Mouse (Mus musculus): Measurements from ENCODE around the gene Lcat.

Gene Lcat

GRCm38 (mm10) chr8:105942542-105942941 lies 640 bp downstream of the Lcat start:
- no peak for DNase-seq (ENCODE audit: low read depth)

GRCm38 (mm10) chr8:105942026-105942425 lies 1.2 kb downstream of the Lcat start:
- no peak for DNase-seq (ENCODE audit: low read depth)

GRCm38 (mm10) chr8:105938306-105938669 lies 4.9 kb downstream of the Lcat start, which contains the start of gene Psmb10:
TSS of gene Psmb10 (minus strand) at chr8:105938444.
- DNase-seq (ENCODE audit: low read depth) = peak; percentile 67

GRCm38 (mm10) chr8:105937496-105938305 lies 5.5 kb downstream of the Lcat start:
- peak; percentile 44 for DNase-seq (ENCODE audit: low read depth)

- DNase-seq (ENCODE audit: low read depth) = peak; percentile 75
Observed at GRCm38 (mm10) chr8:105936866-105937475, 6.2 kb downstream of the Lcat start.

GRCm38 (mm10) chr8:105935863-105936603 lies 7.1 kb downstream of the Lcat start:
- DNase-seq (ENCODE audit: low read depth) = peak; percentile 15

- DNase-seq (ENCODE audit: low read depth) = peak; percentile 20
Observed at GRCm38 (mm10) chr8:105935105-105935504, 8.1 kb downstream of the Lcat start.

GRCm38 (mm10) chr8:105933762-105934161 lies 9.4 kb downstream of the Lcat start, which contains the start of gene Ctrl:
TSS of gene Ctrl (minus strand) at chr8:105933862.
- no peak for DNase-seq (ENCODE audit: low read depth)

- no peak for DNase-seq (ENCODE audit: low read depth)
Observed at GRCm38 (mm10) chr8:105932525-105932924, 10.7 kb downstream of the Lcat start.

GRCm38 (mm10) chr8:105931271-105931670 lies 11.9 kb downstream of the Lcat start:
- DNase-seq (ENCODE audit: low read depth) = no peak

GRCm38 (mm10) chr8:105930602-105931001 lies 12.6 kb downstream of the Lcat start:
- DNase-seq (ENCODE audit: low read depth) = peak; percentile 67

GRCm38 (mm10) chr8:105925123-105925522 lies 18.1 kb downstream of the Lcat start:
- no peak for DNase-seq (ENCODE audit: low read depth)

GRCm38 (mm10) chr8:105919390-105919789 lies 23.8 kb downstream of the Lcat start:
- DNase-seq (ENCODE audit: low read depth) = no peak

GRCm38 (mm10) chr8:105900941-105901616 lies 42.1 kb downstream of the Lcat start:
- DNase-seq (ENCODE audit: low read depth) = peak; percentile 54

- peak; percentile 90 for DNase-seq (ENCODE audit: low read depth)
Observed at GRCm38 (mm10) chr8:105900180-105900940, 42.8 kb downstream of the Lcat start, which contains the start of gene Pskh1. TSS of gene Pskh1 (plus strand) at chr8:105900441.

- no peak for DNase-seq (ENCODE audit: low read depth)
Observed at GRCm38 (mm10) chr8:105897801-105898480, 45.2 kb downstream of the Lcat start.

- DNase-seq (ENCODE audit: low read depth) = no peak
Observed at GRCm38 (mm10) chr8:105893339-105893738, 49.8 kb downstream of the Lcat start, which contains the start of gene Nrn1l. TSS of gene Nrn1l (plus strand) at chr8:105893567.

- DNase-seq (ENCODE audit: low read depth) = no peak
Observed at GRCm38 (mm10) chr8:105892432-105892831, 50.8 kb downstream of the Lcat start.

- DNase-seq (ENCODE audit: low read depth) = no peak
Observed at GRCm38 (mm10) chr8:105890870-105891269, 52.3 kb downstream of the Lcat start.

- DNase-seq (ENCODE audit: low read depth) = no peak
Observed at GRCm38 (mm10) chr8:105889756-105890465, 53.3 kb downstream of the Lcat start.
